Mouse (Mus musculus) lung, postnatal 10 days (tissue): ENCODE measurements around the gene Gm10320.
A peak's percentile ranks its signal among the peaks of the same experiment; 100 is the strongest.

ENCODE experiments used
- DNase-seq: peaks from one replicate; pipeline ENCODE4 v3.0.0; 2021

Gm10320 gene

GRCm38 (mm10) chr13:98456398-98456797 lies 35.4 kb downstream of the Gm10320 start:
- DNase-seq, result no peak

- no peak for DNase-seq
Measured at GRCm38 (mm10) chr13:98455646-98456045, 36.2 kb downstream of the Gm10320 start.

GRCm38 (mm10) chr13:98454224-98454967 lies 37.4 kb downstream of the Gm10320 start:
- DNase-seq, result no peak

GRCm38 (mm10) chr13:98453146-98453545 lies 38.7 kb downstream of the Gm10320 start:
- DNase-seq, result no peak

GRCm38 (mm10) chr13:98448696-98449095 lies 43.1 kb downstream of the Gm10320 start:
- DNase-seq, result no peak

- no peak for DNase-seq
Measured at GRCm38 (mm10) chr13:98447741-98448140, 44.1 kb downstream of the Gm10320 start.

GRCm38 (mm10) chr13:98445391-98446125 lies 46.2 kb downstream of the Gm10320 start:
- no peak for DNase-seq

- no peak for DNase-seq
Measured at GRCm38 (mm10) chr13:98441001-98441400, 50.8 kb downstream of the Gm10320 start.

GRCm38 (mm10) chr13:98440293-98440952 lies 51.4 kb downstream of the Gm10320 start:
- DNase-seq, result peak; percentile 13
